Mouse (Mus musculus): ENCODE results near the gene P4hb. TPM values are rescaled to one million over a fixed set of nuclear protein-coding genes. Genes with fewer than 3 reads are reported as not detected.

Gene P4hb
- polyA plus RNA-seq, 1 experiment, result 519 TPM

DNA sequence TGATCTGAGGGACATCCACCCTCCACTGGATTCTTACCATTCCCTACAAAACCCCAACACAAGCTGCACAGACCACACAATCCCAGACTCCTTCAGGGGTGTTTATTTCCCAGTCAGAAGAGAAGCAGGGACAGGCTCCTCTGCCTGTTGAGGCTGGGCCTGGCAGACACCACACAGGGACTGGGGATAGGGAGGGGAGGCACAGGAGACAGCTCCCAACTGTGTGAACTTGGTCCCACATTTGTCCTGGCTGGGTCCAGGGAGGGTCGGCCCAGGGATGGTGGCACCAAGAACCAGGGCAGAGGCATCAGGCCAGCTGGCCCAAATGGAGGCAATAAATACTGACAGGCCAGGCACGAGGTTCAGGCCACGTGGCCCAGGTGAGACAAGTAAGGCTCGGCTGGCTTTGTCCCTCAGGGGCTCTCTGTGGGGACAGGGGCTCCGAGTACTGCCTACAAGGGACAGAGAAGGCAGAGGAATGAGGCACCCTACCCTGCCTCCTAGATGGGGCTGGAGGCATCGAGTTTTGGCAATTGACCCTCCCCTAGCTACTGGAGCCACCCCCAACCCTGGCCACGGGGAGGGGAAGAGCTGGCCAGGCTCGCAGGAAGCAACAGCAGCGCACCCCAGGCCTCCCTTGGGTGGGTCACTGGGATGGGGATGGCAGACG, 5.1 kb upstream of the P4hb start:
- peaks cover 47% of the 10 kb centered on the region for H3K36me3 ChIP-seq (ENCODE audit: control insufficient read depth, insufficient read depth)
- H3K4me3 ChIP-seq (ENCODE audit: insufficient read depth, poor library complexity, severe bottlenecking), result no peak overlapping the region
- H3K27me3 ChIP-seq (ENCODE audit: control insufficient read depth, insufficient read depth, insufficient read length), result no peaks in the 10 kb centered on the region
- H3K79me3 ChIP-seq (ENCODE audit: low read depth), result peaks cover 28% of the 10 kb centered on the region
- TF ChIP-seq MYOD1 (IDR thresholded peaks at IDR 0.05; ENCODE audit: control insufficient read depth, insufficient read length, low read depth), result no peak
- no peak for TF ChIP-seq CEBPB (IDR thresholded peaks at IDR 0.05; ENCODE audit: low read depth)
- no peak for TF ChIP-seq CTCF (IDR thresholded peaks at IDR 0.05; ENCODE audit: control insufficient read depth, insufficient read depth, insufficient read length)
- no peak for TF ChIP-seq USF1 (IDR thresholded peaks at IDR 0.05; ENCODE audit: low read depth)
- TF ChIP-seq MYOG (IDR thresholded peaks at IDR 0.05; ENCODE audit: control insufficient read depth, extremely low read depth, insufficient read length), result no peak
- H3ac ChIP-seq (ENCODE audit: control insufficient read depth, insufficient read length, low read depth), result no peak overlapping the region
- peaks cover 61% of the 10 kb centered on the region for H3K79me2 ChIP-seq (ENCODE audit: control insufficient read depth, insufficient read depth)

DNA sequence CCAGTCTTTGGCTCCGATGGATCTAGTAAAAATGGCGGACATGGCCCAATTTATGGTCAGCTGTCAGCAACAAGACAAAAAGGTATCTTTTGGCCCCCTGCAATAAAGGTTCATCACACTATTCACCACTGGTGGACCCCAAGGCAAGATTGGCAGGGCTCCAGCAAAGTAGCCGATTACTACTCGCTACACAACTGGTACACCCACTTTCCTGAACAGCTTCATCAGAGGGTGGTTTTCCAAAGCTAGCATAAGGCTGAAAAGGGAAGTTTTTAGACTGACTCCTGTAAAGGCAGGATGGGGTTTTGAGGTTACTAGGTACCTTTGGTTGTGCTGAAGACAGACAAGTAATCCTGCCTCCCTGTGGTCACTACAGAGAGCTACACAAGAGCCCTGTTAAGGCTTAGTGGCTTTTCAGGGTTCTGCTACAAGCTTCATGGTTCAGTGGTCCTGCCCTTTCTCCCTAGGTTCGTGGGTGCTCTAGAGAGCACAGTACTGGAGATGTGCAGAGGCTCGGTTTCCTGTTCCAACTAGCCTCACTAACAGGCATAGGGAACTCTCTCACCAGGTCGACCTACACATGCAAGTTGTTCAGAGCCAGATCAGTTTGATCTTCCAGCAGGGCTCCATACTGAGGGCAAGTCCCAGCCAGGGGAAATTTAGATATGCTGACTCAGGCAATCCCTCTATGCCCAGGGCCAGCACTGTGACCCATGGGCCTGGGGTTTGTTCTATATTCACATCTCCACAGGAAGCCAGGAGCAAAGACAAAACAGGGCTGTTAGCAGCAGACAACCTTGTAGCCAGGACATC, 4.4 kb upstream of the P4hb start:
- no peak overlapping the region for H3K4me3 ChIP-seq (ENCODE audit: insufficient read depth, poor library complexity, severe bottlenecking)
- TF ChIP-seq MYOG (IDR thresholded peaks at IDR 0.05; ENCODE audit: control insufficient read depth, extremely low read depth, insufficient read length), result no peak
- no peak for TF ChIP-seq CEBPB (IDR thresholded peaks at IDR 0.05; ENCODE audit: low read depth)
- no peak for TF ChIP-seq MYOD1 (IDR thresholded peaks at IDR 0.05; ENCODE audit: control insufficient read depth, insufficient read length, low read depth)
- no peak for TF ChIP-seq MAX (IDR thresholded peaks at IDR 0.05)
- no peak for TF ChIP-seq FOSL1 (IDR thresholded peaks at IDR 0.05; ENCODE audit: insufficient read depth, low read length, poor library complexity, severe bottlenecking)
- TF ChIP-seq USF1 (IDR thresholded peaks at IDR 0.05; ENCODE audit: low read depth), result no peak
- TF ChIP-seq CTCF (IDR thresholded peaks at IDR 0.05; ENCODE audit: control insufficient read depth, insufficient read depth, insufficient read length), result no peak
- H3K36me3 ChIP-seq (ENCODE audit: control insufficient read depth, insufficient read depth), result peaks cover 42% of the 10 kb centered on the region

DNA sequence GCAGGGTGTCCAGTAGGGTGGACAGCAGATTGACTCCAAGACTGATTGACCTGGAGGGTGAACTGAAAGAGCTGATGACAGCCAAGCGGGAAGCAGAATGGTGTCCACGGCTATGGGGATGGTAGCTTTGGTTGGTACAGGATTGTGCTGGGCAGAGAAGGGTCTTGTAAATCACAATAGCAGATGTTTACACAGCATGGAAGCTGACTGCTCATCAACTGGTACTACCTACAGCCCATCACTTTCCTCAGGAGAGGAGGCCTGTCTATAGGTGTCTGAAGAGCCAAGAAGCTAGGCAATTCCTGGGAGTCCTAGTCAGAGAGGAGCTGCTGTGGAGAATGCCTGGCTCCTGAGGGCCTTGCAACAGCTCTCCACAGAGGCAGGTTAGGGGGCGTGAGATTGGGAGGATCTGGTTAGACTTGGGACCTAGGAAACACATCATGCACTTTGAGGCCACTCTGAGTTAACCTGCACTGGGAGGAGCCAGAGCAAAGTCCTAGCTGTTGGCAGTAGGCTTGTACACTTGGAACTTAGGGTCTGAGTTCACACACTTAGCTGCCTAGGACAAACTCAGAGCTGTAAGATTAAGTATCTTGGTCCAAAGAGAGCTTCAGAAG, 3.4 kb upstream of the P4hb start:
- H3K36me3 ChIP-seq (ENCODE audit: control insufficient read depth, insufficient read depth), result peaks cover 43% of the 10 kb centered on the region
- TF ChIP-seq FOSL1 (IDR thresholded peaks at IDR 0.05; ENCODE audit: insufficient read depth, low read length, poor library complexity, severe bottlenecking) (no peak), MAX (IDR thresholded peaks at IDR 0.05) (no peak), MYOD1 (IDR thresholded peaks at IDR 0.05; ENCODE audit: control insufficient read depth, insufficient read length, low read depth) (no peak), USF1 (IDR thresholded peaks at IDR 0.05; ENCODE audit: low read depth) (no peak), CTCF (IDR thresholded peaks at IDR 0.05; ENCODE audit: control insufficient read depth, insufficient read depth, insufficient read length) (no peak)
- H3ac ChIP-seq (ENCODE audit: control insufficient read depth, insufficient read length, low read depth), result no peak overlapping the region
- H3K27me3 ChIP-seq (ENCODE audit: control insufficient read depth, insufficient read depth, insufficient read length), result no peaks in the 10 kb centered on the region
- H3K79me2 ChIP-seq (ENCODE audit: control insufficient read depth, insufficient read depth), result peaks cover 69% of the 10 kb centered on the region
- peaks cover 36% of the 10 kb centered on the region for H3K79me3 ChIP-seq (ENCODE audit: low read depth)
- no peak overlapping the region for H3K4me3 ChIP-seq (ENCODE audit: insufficient read depth, poor library complexity, severe bottlenecking)

More for the DNA sequence above, 4.4 kb upstream of the P4hb start:
- H3ac ChIP-seq (ENCODE audit: control insufficient read depth, insufficient read length, low read depth), result no peak overlapping the region
- peaks cover 28% of the 10 kb centered on the region for H3K79me3 ChIP-seq (ENCODE audit: low read depth)
- H3K79me2 ChIP-seq (ENCODE audit: control insufficient read depth, insufficient read depth), result peaks cover 64% of the 10 kb centered on the region
- H3K27me3 ChIP-seq (ENCODE audit: control insufficient read depth, insufficient read depth, insufficient read length), result no peaks in the 10 kb centered on the region

DNA sequence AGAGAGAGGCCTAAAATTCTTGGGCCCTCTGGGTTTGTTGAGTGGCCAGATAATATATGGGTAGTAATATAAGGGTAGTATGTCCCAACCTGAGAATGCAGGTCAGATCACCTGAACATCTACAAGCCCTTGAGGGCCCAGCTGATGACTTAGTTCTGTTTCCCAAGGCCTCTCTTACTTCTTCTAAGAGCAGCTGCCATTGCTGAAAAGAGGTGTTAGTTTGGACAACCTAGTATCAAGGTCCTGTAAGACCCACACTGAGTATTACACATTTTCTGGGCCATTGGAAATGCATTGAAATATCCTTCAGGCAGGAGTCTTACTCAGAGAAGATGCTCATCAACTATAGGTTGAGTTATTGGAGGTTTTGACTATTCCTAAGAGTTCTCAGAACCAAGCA, 2.9 kb upstream of the P4hb start:
- peaks cover 40% of the 10 kb centered on the region for H3K79me3 ChIP-seq (ENCODE audit: low read depth)
- H3K36me3 ChIP-seq (ENCODE audit: control insufficient read depth, insufficient read depth), result peaks cover 49% of the 10 kb centered on the region
- no peaks in the 10 kb centered on the region for H3K27me3 ChIP-seq (ENCODE audit: control insufficient read depth, insufficient read depth, insufficient read length)
- TF ChIP-seq CEBPB (IDR thresholded peaks at IDR 0.05; ENCODE audit: low read depth) (no peak), MYOD1 (IDR thresholded peaks at IDR 0.05; ENCODE audit: control insufficient read depth, insufficient read length, low read depth) (no peak), FOSL1 (IDR thresholded peaks at IDR 0.05; ENCODE audit: insufficient read depth, low read length, poor library complexity, severe bottlenecking) (no peak), MYOG (IDR thresholded peaks at IDR 0.05; ENCODE audit: control insufficient read depth, extremely low read depth, insufficient read length) (no peak), USF1 (IDR thresholded peaks at IDR 0.05; ENCODE audit: low read depth) (no peak), CTCF (IDR thresholded peaks at IDR 0.05; ENCODE audit: control insufficient read depth, insufficient read depth, insufficient read length) (no peak), MAX (IDR thresholded peaks at IDR 0.05) (no peak)
- no peak overlapping the region for H3K4me3 ChIP-seq (ENCODE audit: insufficient read depth, poor library complexity, severe bottlenecking)
- H3K79me2 ChIP-seq (ENCODE audit: control insufficient read depth, insufficient read depth), result peaks cover 69% of the 10 kb centered on the region
- no peak overlapping the region for H3ac ChIP-seq (ENCODE audit: control insufficient read depth, insufficient read length, low read depth)

DNA sequence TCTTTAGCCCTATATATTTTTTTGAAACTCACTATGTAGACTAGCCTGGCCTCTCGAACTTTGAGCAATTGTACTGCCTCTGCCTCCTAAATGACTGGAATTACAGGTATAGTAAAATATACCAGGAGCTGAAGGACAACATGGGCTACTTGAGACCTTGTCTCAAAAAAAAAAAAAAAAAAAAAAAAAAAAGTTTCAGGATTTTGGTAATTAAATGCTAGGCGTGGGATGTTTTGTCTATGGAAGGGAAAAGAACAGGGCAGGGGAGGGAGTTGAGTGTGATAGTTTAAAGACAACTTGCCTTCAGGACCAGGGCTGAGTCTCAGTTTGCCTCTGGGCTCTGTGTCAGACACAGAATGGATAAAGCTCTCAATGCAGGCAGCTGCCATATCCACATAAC, 2.0 kb upstream of the P4hb start:
- Histone ChIP-seq H3K27me3 (ENCODE audit: control insufficient read depth, insufficient read depth, insufficient read length) (no peaks in the 10 kb centered on the region), H3K4me3 (ENCODE audit: insufficient read depth, poor library complexity, severe bottlenecking) (no peak overlapping the region), H3ac (ENCODE audit: control insufficient read depth, insufficient read length, low read depth) (no peak overlapping the region), H3K79me2 (ENCODE audit: control insufficient read depth, insufficient read depth) (peaks cover 69% of the 10 kb centered on the region), H3K36me3 (ENCODE audit: control insufficient read depth, insufficient read depth) (peaks cover 57% of the 10 kb centered on the region), H3K79me3 (ENCODE audit: low read depth) (peaks cover 39% of the 10 kb centered on the region)
- no peak for TF ChIP-seq MAX (IDR thresholded peaks at IDR 0.05)
- TF ChIP-seq FOSL1 (IDR thresholded peaks at IDR 0.05; ENCODE audit: insufficient read depth, low read length, poor library complexity, severe bottlenecking), result no peak
- no peak for TF ChIP-seq MYOD1 (IDR thresholded peaks at IDR 0.05; ENCODE audit: control insufficient read depth, insufficient read length, low read depth)
- TF ChIP-seq CEBPB (IDR thresholded peaks at IDR 0.05; ENCODE audit: low read depth), result no peak
- no peak for TF ChIP-seq USF1 (IDR thresholded peaks at IDR 0.05; ENCODE audit: low read depth)
- no peak for TF ChIP-seq CTCF (IDR thresholded peaks at IDR 0.05; ENCODE audit: control insufficient read depth, insufficient read depth, insufficient read length)
- no peak for TF ChIP-seq MYOG (IDR thresholded peaks at IDR 0.05; ENCODE audit: control insufficient read depth, extremely low read depth, insufficient read length)

All from C2C12 (cell line).